16 mouse cellular contexts compared by ENCODE assay signal in the genomic region with DNA sequence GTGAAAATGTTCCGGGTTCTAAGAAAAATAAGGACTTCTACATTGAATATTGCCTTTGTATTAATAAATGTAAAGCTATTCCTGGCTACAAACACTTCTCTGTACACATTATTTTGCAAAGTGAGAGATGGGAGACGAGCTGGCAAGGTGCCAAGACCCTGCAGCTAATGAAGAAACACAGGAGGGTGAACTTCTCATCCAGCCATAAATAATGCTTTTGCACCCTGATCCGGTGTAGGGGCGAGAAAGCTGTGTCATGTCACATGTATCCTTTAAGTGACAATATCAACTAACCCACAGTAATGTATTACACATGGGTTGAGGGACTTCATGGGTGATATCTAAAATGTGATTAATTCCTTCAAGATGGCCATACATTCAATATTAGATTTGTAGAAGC.
A peak's percentile ranks its signal among the peaks of the same experiment; 100 is the strongest.
DNase-seq lines count a peak whose midpoint lies in the region; ATAC-seq and TF ChIP-seq lines count a peak whose summit lies in the region.
"Had no signal": no experiment of that assay in that cellular context is flagged by ENCODE, and none has a peak within 500 bp of the region (broad histone marks: within the 10 kb centered on the region; RNA-seq: fewer than 3 reads in every experiment).

No protein-coding gene starts in this region.

- no peaks in the 10 kb centered on the region for H3K9me3 ChIP-seq in embryonic facial prominence, embryonic 15.5 days (replicated peaks)
- no peaks in the 10 kb centered on the region for H3K9me3 ChIP-seq in liver, embryonic 11.5 days (ENCODE audit: control insufficient read depth, low read length)
- H3K9me3 ChIP-seq: embryonic facial prominence, embryonic 12.5 days; heart, embryonic 13.5 days; limb, embryonic 12.5 days; lung, embryonic 15.5 days; midbrain, embryonic 12.5 days; neural tube, embryonic 13.5 days had no signal

- no peak overlapping the region for H3K4me3 ChIP-seq in left cerebral cortex, adult 2 months
- no peak overlapping the region for H3K4me3 ChIP-seq in embryonic facial prominence, embryonic 15.5 days (replicated peaks)
- no peak overlapping the region for H3K4me3 ChIP-seq in liver, embryonic 11.5 days (ENCODE audit: low read depth, low read length)
- H3K4me3 ChIP-seq: embryonic facial prominence, embryonic 12.5 days; heart, embryonic 13.5 days; limb, embryonic 12.5 days; lung, embryonic 15.5 days; midbrain, embryonic 12.5 days; neural tube, embryonic 13.5 days had no signal

- H3K4me2 ChIP-seq in embryonic facial prominence, embryonic 15.5 days (replicated peaks): no peak overlapping the region
- H3K4me2 ChIP-seq in liver, embryonic 11.5 days: no peak overlapping the region
- H3K4me2 ChIP-seq: embryonic facial prominence, embryonic 12.5 days; heart, embryonic 13.5 days; limb, embryonic 12.5 days; lung, embryonic 15.5 days; midbrain, embryonic 12.5 days; neural tube, embryonic 13.5 days had no signal

- no peak overlapping the region for H3K27ac ChIP-seq in left cerebral cortex, adult 2 months
- peak overlapping the region; percentile 13; the same call in 1 of the 2 replicates for H3K27ac ChIP-seq in embryonic facial prominence, embryonic 15.5 days (replicated peaks)
- H3K27ac ChIP-seq in liver, embryonic 11.5 days (ENCODE audit: low read depth, low read length): no peak overlapping the region
- H3K27ac ChIP-seq: lung, embryonic 15.5 days; midbrain, embryonic 12.5 days; neural tube, embryonic 13.5 days had no signal

- no peak for TF ChIP-seq CTCF in left cerebral cortex, adult 2 months (IDR thresholded peaks at IDR 0.05)

- no peaks in the 10 kb centered on the region for H3K4me1 ChIP-seq in embryonic facial prominence, embryonic 15.5 days
- no peaks in the 10 kb centered on the region for H3K4me1 ChIP-seq in liver, embryonic 11.5 days (replicated peaks; ENCODE audit: control insufficient read depth, insufficient read depth, low read length)
- H3K4me1 ChIP-seq: embryonic facial prominence, embryonic 12.5 days; lung, embryonic 15.5 days; midbrain, embryonic 12.5 days had no signal

- H3K27me3 ChIP-seq in embryonic facial prominence, embryonic 15.5 days: no peaks in the 10 kb centered on the region
- H3K27me3 ChIP-seq in liver, embryonic 11.5 days (replicated peaks; ENCODE audit: control insufficient read depth, insufficient read depth, low read length): no peaks in the 10 kb centered on the region
- H3K27me3 ChIP-seq: embryonic facial prominence, embryonic 12.5 days; heart, embryonic 13.5 days; limb, embryonic 12.5 days; lung, embryonic 15.5 days; midbrain, embryonic 12.5 days; neural tube, embryonic 13.5 days had no signal

- no peaks in the 10 kb centered on the region for H3K36me3 ChIP-seq in embryonic facial prominence, embryonic 15.5 days
- no peaks in the 10 kb centered on the region for H3K36me3 ChIP-seq in liver, embryonic 11.5 days (ENCODE audit: control insufficient read depth, insufficient read depth, low read length)
- H3K36me3 ChIP-seq: embryonic facial prominence, embryonic 12.5 days; heart, embryonic 13.5 days; limb, embryonic 12.5 days; lung, embryonic 15.5 days; neural tube, embryonic 13.5 days had no signal

- peak; percentile 12 for DNase-seq in gastrocnemius, postnatal 10 days
- DNase-seq in gastrocnemius, adult 8-10 months (ENCODE audit: low spot score in 2 of 2): no peak
- DNase-seq in left cerebral cortex, postnatal 4 days: peak; percentile 28
- DNase-seq in left cerebral cortex, adult 2 months (ENCODE audit: extremely low spot score in 1 of 2, low spot score in 2 of 2): no peak
- peak; percentile 20 for DNase-seq in Muller cell, postnatal 12 days (ENCODE audit: inconsistent ontology term)
- no peak for DNase-seq in liver, embryonic 11.5 days (ENCODE audit: low spot score)
- DNase-seq: cerebellum, adult 9-11 months; right cerebral cortex, postnatal 25 days; thymus, postnatal 36 days had no signal

- intact Hi-C loops in left cerebral cortex, postnatal 4 days (cut with DNase I): no loop called here
- intact Hi-C loops in left cerebral cortex, adult 2 months (cut with DNase I): no loop called here

- 59% methylated on average over 4 of the region's 4 CpGs for WGBS in embryonic facial prominence, embryonic 15.5 days
- WGBS in liver, embryonic 11.5 days: 74% methylated on average over 4 of the region's 4 CpGs

- no peak for ATAC-seq in embryonic facial prominence, embryonic 15.5 days (ENCODE audit: insufficient number of reproducible peaks, low FRiP score, low TSS enrichment, low read depth)
- no peak for ATAC-seq in liver, embryonic 11.5 days (replicated peaks; ENCODE audit: low FRiP score)

- no peak overlapping the region for H3K9ac ChIP-seq in embryonic facial prominence, embryonic 15.5 days
- no peak overlapping the region for H3K9ac ChIP-seq in liver, embryonic 11.5 days (ENCODE audit: low read depth, low read length)
- H3K9ac ChIP-seq: embryonic facial prominence, embryonic 12.5 days; heart, embryonic 13.5 days; limb, embryonic 12.5 days; lung, embryonic 15.5 days; midbrain, embryonic 12.5 days; neural tube, embryonic 13.5 days had no signal

Comparison
In these comparisons a context has a peak if more than half of its experiments do, and no peak if none do; other contexts are left out.
1. DNase-seq: peak in gastrocnemius, postnatal 10 days (single experiment), left cerebral cortex, postnatal 4 days (single experiment) and Muller cell, postnatal 12 days (single experiment); none in gastrocnemius, adult 8-10 months (0 of 2), left cerebral cortex, adult 2 months (0 of 2) and liver, embryonic 11.5 days (single experiment).